Mouse (Mus musculus) hindbrain, embryonic 15.5 days (tissue): ENCODE results near the gene Pla2g4c. TPM values are rescaled to one million over a fixed set of nuclear protein-coding genes. Genes with fewer than 3 reads are reported as not detected.

Source experiments
- ATAC-seq: fragments of 200-750 bp; cut with Nextera tagmentation; 2 replicates; pipeline ENCODE4 v1.8.0; 2017; ENCODE audit warnings: low read depth, moderate number of reproducible peaks, moderate TSS enrichment; ENCODE audit not compliant: low FRiP score
- H3K27ac ChIP-seq: fragments of 300-500 bp; sonication (generic); replicated peaks from 2 replicates; pipeline ENCODE4 v1.5.1; 2015; ENCODE audit warnings: mild to moderate bottlenecking, inconsistent platforms
- H3K27me3 ChIP-seq: fragments of 300-500 bp; sonication (generic); 2 replicates; pipeline ENCODE4 v1.6.1; 2015; ENCODE audit warnings: control low read depth, inconsistent platforms
- H3K36me3 ChIP-seq: fragments of 300-500 bp; sonication (generic); 2 replicates; pipeline ENCODE4 v1.6.1; 2015; ENCODE audit warnings: control low read depth, inconsistent platforms
- H3K4me1 ChIP-seq: fragments of 300-500 bp; sonication (generic); replicated peaks from 2 replicates; pipeline ENCODE4 v1.6.1; 2015; ENCODE audit warnings: control low read depth, inconsistent platforms
- H3K4me2 ChIP-seq: fragments of 300-500 bp; sonication (generic); 2 replicates; pipeline ENCODE4 v1.6.1; 2015; ENCODE audit warnings: moderate library complexity, mild to moderate bottlenecking, inconsistent platforms
- H3K4me3 ChIP-seq: fragments of 300-500 bp; sonication (generic); 2 replicates; pipeline ENCODE4 v1.5.1; 2015; ENCODE audit warnings: mild to moderate bottlenecking, inconsistent platforms
- H3K9ac ChIP-seq: fragments of 300-500 bp; sonication (generic); 2 replicates; pipeline ENCODE4 v1.6.1; 2015; ENCODE audit warnings: inconsistent platforms
- H3K9me3 ChIP-seq: fragments of 300-500 bp; sonication (generic); 2 replicates; pipeline ENCODE4 v1.6.1; 2016; ENCODE audit warnings: control low read depth, inconsistent platforms
- WGBS: fragments of 180-500 bp; shearing (Covaris S2); methylation state at CpG from one replicate; pipeline ENCODE4 v1.1.7; 2015; 5-methylcytosine and 5-hydroxymethylcytosine counted together
- polyA plus RNA-seq: library from polyadenylated mRNA; unstranded; fragments of >200 nt; fragmentation: Nextera tagmentation; extraction: Ambion mirVana; gene quantifications from 2 replicates; pipeline ENCODE4 v1.2.1, GENCODE M21; 2015

The Pla2g4c gene
- polyA plus RNA-seq, 1 experiment from 2014 or later, result 0.48 TPM

DNA sequence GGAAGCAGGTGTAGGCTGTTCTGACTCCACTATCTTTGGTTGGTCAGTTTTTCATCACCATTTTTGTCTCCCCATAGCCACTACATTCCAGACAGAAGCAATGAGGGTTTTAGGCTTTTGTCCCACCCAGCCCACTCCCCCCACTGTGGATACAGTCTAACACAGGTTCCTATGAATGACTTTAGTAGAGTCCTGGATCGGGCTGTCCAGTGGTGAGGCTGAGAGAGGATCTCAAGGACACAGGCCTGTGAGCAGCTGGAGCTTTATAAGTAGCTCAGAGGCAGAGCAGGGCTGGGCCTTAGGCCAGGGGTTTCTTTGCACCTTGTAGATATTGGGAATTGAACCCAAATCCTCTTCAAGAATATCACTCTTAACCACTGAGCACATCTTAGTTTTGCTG, 22.8 kb upstream of the Pla2g4c start:
- Histone ChIP-seq H3K9ac (no peak overlapping the region), H3K4me2 (no peak overlapping the region), H3K36me3 (peaks cover 79% of the 10 kb centered on the region), H3K4me3 (no peak overlapping the region), H3K27ac (no peak overlapping the region), H3K9me3 (no peaks in the 10 kb centered on the region), H3K4me1 (no peaks in the 10 kb centered on the region), H3K27me3 (no peaks in the 10 kb centered on the region)
- no peak for ATAC-seq
- WGBS, result 94% methylated on average over 1 of the region's 1 CpGs

- H3K4me1 ChIP-seq, result no peaks in the 10 kb centered on the region
- no peaks in the 10 kb centered on the region for H3K27me3 ChIP-seq
- H3K27ac ChIP-seq, result no peak overlapping the region
- H3K36me3 ChIP-seq, result peaks cover 78% of the 10 kb centered on the region
- no peaks in the 10 kb centered on the region for H3K9me3 ChIP-seq
- no peak overlapping the region for H3K4me2 ChIP-seq
- no peak for ATAC-seq
- WGBS, result 91% methylated on average over 2 of the region's 2 CpGs
- no peak overlapping the region for H3K4me3 ChIP-seq
- H3K9ac ChIP-seq, result no peak overlapping the region
Observed at GRCm38 (mm10) chr7:13302780-13303179, 21.7 kb upstream of the Pla2g4c start.

DNA sequence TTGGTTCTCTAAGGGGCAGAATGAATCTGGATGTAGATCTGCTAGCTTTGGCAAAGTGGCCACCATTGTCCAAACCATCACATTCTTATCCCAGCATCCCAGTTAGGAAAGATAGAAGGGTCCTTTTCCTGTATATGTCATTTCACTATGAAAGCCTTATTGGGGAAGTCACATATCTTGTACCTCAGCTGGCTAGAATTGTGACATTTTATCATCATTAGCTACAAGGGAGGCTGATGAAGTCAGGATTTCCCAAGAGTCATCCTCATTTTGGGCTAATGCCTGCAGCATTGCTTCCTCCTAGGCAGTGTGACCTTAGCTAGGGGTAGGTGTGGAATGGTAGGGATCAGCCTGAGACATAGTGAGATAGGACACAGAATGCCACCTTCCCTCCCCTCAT, 21.1 kb upstream of the Pla2g4c start:
- no peak overlapping the region for H3K4me3 ChIP-seq
- no peaks in the 10 kb centered on the region for H3K9me3 ChIP-seq
- no peak overlapping the region for H3K4me2 ChIP-seq
- H3K36me3 ChIP-seq, result peaks cover 78% of the 10 kb centered on the region
- no peak overlapping the region for H3K27ac ChIP-seq
- ATAC-seq, result no peak
- no peaks in the 10 kb centered on the region for H3K27me3 ChIP-seq
- H3K9ac ChIP-seq, result no peak overlapping the region
- no peaks in the 10 kb centered on the region for H3K4me1 ChIP-seq

GRCm38 (mm10) chr7:13309407-13309806, 15.0 kb upstream of the Pla2g4c start:
- no peak for ATAC-seq
- no peaks in the 10 kb centered on the region for H3K27me3 ChIP-seq
- no peak overlapping the region for H3K4me3 ChIP-seq
- no peaks in the 10 kb centered on the region for H3K4me1 ChIP-seq
- H3K9ac ChIP-seq, result no peak overlapping the region
- peaks cover 60% of the 10 kb centered on the region for H3K36me3 ChIP-seq
- no peak overlapping the region for H3K27ac ChIP-seq
- H3K4me2 ChIP-seq, result no peak overlapping the region
- no peaks in the 10 kb centered on the region for H3K9me3 ChIP-seq
- WGBS, result 95% methylated on average over 2 of the region's 2 CpGs

DNA sequence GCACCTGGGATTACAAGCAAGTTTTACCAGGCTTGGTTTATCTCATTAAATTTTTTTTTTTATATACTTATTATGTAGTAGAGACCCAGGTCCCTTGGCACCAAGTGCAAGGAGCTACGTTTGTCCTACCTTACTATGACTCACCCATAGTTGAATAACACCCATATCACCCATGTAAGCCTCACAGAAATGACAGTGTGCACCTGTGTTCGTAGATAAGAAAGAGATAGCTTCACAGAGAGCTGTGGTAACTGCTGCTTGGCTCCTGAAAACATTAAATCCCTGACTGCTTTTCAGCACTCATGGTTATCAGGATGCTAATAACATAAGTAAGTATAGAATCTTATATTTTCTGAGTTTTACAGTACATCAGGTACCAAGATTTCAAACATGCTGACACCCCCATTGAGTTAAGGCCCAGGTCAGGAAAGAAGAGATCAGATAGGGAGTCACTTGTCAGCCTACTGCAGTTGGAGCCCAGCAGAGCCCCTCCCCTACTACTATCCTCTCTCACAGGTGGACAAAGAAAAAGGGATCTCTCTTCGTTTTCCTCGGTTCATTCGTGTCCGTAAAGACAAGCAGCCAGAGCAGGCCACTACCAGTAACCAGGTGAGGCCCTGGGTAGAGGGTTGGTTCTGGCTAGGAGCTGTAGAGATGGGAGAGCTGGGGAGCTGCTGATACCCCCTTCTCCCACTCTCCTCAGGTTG, 13.8 kb upstream of the Pla2g4c start:
- Histone ChIP-seq H3K4me2 (no peak overlapping the region), H3K9me3 (no peaks in the 10 kb centered on the region), H3K4me3 (no peak overlapping the region), H3K36me3 (peaks cover 57% of the 10 kb centered on the region), H3K27ac (no peak overlapping the region), H3K4me1 (no peaks in the 10 kb centered on the region), H3K9ac (no peak overlapping the region), H3K27me3 (no peaks in the 10 kb centered on the region)
- no peak for ATAC-seq
- 96% methylated on average over 6 of the region's 6 CpGs for WGBS

GRCm38 (mm10) chr7:13311401-13311800, 13.1 kb upstream of the Pla2g4c start:
- no peak for ATAC-seq
- Histone ChIP-seq H3K27me3 (no peaks in the 10 kb centered on the region), H3K4me2 (no peak overlapping the region), H3K4me3 (no peak overlapping the region), H3K27ac (no peak overlapping the region), H3K9me3 (no peaks in the 10 kb centered on the region), H3K36me3 (peaks cover 49% of the 10 kb centered on the region), H3K4me1 (no peaks in the 10 kb centered on the region), H3K9ac (no peak overlapping the region)
- 96% methylated on average over 4 of the region's 4 CpGs for WGBS

- Histone ChIP-seq H3K27me3 (no peaks in the 10 kb centered on the region), H3K4me2 (no peak overlapping the region), H3K4me3 (no peak overlapping the region), H3K4me1 (no peaks in the 10 kb centered on the region), H3K9ac (no peak overlapping the region), H3K9me3 (no peaks in the 10 kb centered on the region), H3K36me3 (peaks cover 29% of the 10 kb centered on the region), H3K27ac (no peak overlapping the region)
- no peak for ATAC-seq
- 81% methylated on average over 5 of the region's 5 CpGs for WGBS
Observed at GRCm38 (mm10) chr7:13314095-13314597, 10.3 kb upstream of the Pla2g4c start.

GRCm38 (mm10) chr7:13321424-13321823, 3.0 kb upstream of the Pla2g4c start:
- Histone ChIP-seq H3K27me3 (no peaks in the 10 kb centered on the region), H3K4me2 (no peak overlapping the region), H3K4me3 (no peak overlapping the region), H3K9me3 (no peaks in the 10 kb centered on the region), H3K9ac (no peak overlapping the region), H3K4me1 (no peaks in the 10 kb centered on the region), H3K27ac (no peak overlapping the region), H3K36me3 (no peaks in the 10 kb centered on the region)
- no peak for ATAC-seq
- WGBS, result 95% methylated on average over 3 of the region's 3 CpGs

DNA sequence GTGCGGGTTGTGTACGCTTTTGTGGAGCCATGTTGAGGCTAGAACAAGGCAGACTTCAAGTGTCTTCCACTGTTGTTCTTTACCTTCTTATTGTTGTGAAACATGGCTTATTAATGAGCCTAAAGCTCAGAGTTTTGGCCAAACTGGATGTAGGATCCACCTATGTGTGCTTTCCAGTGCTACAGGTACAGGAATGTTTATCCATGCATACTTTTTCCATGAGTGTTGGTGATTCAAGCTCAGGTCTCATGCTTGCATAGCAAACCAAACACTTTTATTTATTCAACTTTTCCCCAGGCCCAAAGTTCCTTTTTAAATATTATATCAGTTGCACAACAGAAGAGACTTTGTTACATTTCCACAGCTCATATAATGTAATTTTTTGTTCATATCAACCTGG, 6.1 kb downstream of the Pla2g4c start:
- H3K27me3 ChIP-seq, result no peaks in the 10 kb centered on the region
- H3K9ac ChIP-seq, result no peak overlapping the region
- no peak for ATAC-seq
- peaks cover 10% of the 10 kb centered on the region; the same call in 1 of the 2 replicates for H3K36me3 ChIP-seq
- H3K4me2 ChIP-seq, result no peak overlapping the region
- H3K27ac ChIP-seq, result no peak overlapping the region
- WGBS, result 100% methylated on average over 2 of the region's 2 CpGs
- no peaks in the 10 kb centered on the region for H3K4me1 ChIP-seq
- no peaks in the 10 kb centered on the region for H3K9me3 ChIP-seq
- H3K4me3 ChIP-seq, result no peak overlapping the region

DNA sequence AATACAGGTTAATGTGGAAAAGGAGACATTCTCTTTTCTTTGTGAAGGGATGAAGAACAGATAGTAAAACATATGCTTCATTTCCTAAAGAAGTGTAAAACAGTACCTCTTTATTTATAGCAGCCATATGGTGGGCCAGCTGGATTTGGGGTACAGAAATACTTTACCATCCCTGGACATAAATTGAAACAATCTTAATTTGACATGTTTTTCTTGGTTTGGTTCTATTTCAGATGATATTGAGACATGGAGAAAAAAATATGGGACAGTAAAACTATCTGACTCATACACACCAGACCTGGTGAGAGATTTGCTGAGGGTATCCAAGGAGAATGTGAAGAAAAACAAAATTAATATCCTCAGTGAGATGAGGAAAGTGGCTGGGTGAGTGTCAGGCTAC, 31.5 kb downstream of the Pla2g4c start:
- no peak for ATAC-seq
- no peak overlapping the region for H3K27ac ChIP-seq
- peaks cover 46% of the 10 kb centered on the region for H3K36me3 ChIP-seq

GRCm38 (mm10) chr7:13380588-13380987, 56.1 kb downstream of the Pla2g4c start:
- no peak overlapping the region for H3K4me2 ChIP-seq
- 75% methylated on average over 2 of the region's 2 CpGs for WGBS
- no peak overlapping the region for H3K4me3 ChIP-seq
- no peaks in the 10 kb centered on the region for H3K27me3 ChIP-seq
- no peak overlapping the region for H3K27ac ChIP-seq
- no peaks in the 10 kb centered on the region for H3K9me3 ChIP-seq
- no peaks in the 10 kb centered on the region for H3K4me1 ChIP-seq
- H3K36me3 ChIP-seq, result no peaks in the 10 kb centered on the region
- no peak overlapping the region for H3K9ac ChIP-seq
- no peak for ATAC-seq

More for the DNA sequence above, 31.5 kb downstream of the Pla2g4c start:
- no peak overlapping the region for H3K9ac ChIP-seq
- H3K4me3 ChIP-seq, result no peak overlapping the region
- H3K4me2 ChIP-seq, result no peak overlapping the region
- no peaks in the 10 kb centered on the region for H3K9me3 ChIP-seq
- no peaks in the 10 kb centered on the region for H3K4me1 ChIP-seq
- no peaks in the 10 kb centered on the region for H3K27me3 ChIP-seq

DNA sequence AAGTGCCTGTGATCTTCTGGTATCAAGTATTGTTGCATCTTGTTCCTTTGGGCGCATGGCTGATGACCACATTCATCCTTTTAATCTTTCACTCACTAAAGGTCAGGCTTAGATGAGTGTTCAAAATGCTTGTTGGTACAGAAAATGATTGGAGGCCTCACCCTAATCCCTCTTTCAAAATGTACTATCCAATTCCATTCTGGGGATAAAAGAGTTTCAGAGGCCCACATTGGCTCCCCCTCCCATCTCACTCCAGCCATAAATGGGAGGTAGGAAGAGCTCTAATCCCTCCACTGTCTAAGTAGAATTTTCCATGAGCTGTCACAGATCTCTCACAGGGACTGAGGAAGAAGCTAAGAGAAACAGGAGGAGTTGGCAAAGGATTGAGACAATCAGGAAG, 73.4 kb downstream of the Pla2g4c start, which contains the start of gene Cabp5:
Gene Cabp5, plus strand, starts transcription at position 301 of the 400 bp plus-strand sequence.
- Histone ChIP-seq H3K27ac (no peak within 1 kb of the TSS), H3K4me3 (no peak within 1 kb of the TSS), H3K9ac (no peak within 1 kb of the TSS), H3K36me3 (no peaks in the 10 kb centered on the region), H3K9me3 (no peaks in the 10 kb centered on the region), H3K4me1 (no peaks in the 10 kb centered on the region), H3K4me2 (no peak within 1 kb of the TSS), H3K27me3 (no peaks in the 10 kb centered on the region)
- 83% methylated on average over 1 of the region's 1 CpGs for WGBS
- no peak for ATAC-seq
